Mouse (Mus musculus): ENCODE measurements around the gene Ifna16.

The Ifna16 gene

DNA sequence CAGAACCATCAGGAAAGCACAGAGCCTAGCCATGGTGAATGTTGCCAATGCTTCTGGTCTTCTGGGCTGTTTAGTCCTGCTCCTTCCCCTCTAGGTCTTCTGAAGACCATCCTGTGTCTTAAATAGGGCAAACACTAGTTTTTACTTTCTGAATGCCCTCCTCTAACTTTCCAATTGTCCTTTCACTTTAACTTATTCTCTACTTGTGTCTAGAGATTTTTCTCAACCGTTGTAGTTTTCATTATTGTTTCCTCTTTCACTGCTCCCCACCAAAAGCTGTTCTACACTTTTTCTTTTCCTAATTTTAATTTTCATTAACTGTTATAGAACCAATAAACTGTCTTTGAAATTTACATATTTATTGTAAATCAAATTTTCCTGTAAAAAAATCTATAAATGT, at the start of gene Ifna16:
Gene Ifna16, minus strand, starts transcription at position 101 of the 400 bp plus-strand sequence.
- DNase-seq: no peak

DNA sequence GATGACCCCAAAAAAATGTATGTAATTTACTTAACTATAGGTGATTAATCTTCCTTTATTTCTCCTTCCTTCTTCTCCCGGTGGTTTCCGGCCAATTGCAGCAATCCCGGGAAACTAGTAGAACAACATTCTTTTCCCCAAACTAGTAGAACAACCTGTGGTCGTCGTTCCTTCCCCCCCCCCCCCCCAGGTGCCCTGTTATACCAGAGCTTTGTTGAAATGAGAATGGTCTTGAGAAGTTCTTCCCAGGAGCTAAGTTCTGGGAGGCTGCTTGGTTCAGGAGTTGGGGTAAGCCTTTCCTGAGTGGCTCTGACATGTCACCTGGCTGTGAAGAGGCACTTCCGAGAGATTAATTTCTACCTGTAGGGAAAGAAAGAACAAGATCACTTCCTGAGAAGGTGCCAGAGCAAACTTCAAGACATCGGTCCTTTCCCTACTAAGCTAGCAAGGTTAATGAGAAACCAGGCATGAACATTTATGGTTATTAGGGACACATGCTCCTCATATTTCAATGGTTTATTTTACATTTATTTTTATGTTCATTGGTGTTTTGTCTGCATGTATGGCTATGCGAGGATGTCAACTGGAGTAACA, 46.9 kb upstream of the Ifna16 start:
- no peak for DNase-seq

DNA sequence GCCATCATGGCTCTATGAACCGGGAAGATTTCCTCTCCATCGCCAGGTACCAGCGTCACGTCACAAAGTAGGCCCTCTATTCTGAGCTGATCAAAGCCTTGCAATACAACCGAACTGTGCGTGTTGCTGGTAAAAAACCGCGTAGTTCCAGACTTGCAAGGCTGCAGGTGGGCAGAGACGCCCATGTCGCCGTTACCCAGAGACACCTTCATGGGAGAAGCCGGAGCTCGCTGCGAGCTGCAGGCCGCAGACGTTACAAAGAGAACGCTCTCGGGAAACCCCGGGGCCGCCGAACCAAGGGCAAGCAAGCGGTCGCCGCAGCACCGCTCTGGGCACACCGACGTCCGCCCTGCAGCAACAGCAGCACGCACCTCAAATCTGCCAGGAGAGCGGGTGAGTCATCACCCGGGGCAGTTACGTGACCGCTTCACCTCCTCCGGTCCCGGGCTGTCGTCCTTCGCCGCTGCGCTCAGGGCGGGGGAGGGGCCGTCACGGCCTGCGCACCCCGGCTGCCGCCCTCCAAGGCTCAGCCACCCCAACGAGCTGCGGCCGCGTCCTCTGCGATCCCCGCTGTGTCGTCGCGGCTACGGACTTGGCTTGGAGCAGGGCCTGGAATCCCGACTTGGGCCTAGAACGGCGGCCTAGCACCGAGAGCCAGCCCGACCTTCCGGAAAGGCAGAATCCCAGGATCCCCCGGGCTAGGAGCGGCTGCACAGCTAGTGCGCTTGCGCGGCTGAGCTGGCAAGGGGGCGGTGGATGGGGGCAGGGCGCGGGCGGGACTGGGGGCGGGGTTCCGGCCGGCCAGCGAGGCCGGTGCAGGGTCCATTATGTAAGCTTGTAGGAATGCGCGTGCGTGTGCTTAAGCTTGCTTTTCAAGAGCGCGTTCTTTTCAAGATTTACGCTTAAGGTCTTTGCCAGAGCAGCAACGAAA, 45.3 kb upstream of the Ifna16 start, which contains the start of the genes Gm26566 and Klhl9:
Gene Gm26566, plus strand, starts transcription at position 15 of the 931 bp plus-strand sequence.
Gene Klhl9, minus strand, starts transcription at position 675 of the 931 bp plus-strand sequence.
- DNase-seq: peak; percentile 92

DNA sequence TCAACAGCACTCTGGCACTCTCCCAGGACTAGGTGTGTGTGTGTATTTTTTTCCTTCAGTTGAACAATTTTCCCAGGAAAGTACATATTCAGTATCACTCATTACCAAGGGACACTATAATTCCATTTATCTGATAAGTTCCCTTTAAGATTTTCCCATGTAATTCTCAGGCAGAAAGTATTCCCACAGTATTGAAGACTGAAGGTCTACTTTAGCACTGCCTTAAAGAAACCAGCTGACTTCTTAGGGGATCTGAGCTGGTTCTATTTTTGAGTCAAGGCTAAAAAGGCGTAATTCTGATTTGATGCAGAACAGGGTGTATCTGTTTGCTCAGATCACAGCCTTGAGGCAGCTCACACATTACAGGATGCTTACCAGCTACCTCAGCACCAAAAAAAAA, 42.0 kb upstream of the Ifna16 start:
- DNase-seq: no peak

DNA sequence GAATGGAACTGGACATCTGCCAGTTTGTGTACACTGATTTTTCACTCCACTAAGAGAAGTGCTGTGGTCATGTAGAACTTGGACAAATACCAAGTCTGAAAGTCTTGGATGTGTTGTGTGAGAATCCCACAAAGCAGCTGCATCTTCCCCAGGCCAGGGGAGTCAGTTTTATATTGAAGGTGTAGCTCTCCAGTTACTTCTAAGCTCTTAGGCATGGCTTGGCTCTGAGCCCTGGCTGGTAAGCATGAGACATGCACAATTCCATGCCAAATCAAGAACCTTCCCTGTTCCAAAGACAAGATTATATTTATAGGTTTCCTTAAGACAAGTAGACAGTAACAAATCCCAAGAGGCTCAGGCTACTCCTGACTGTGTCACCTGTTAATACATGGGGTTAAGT, 38.3 kb upstream of the Ifna16 start:
- peak; percentile 10 for DNase-seq

DNA sequence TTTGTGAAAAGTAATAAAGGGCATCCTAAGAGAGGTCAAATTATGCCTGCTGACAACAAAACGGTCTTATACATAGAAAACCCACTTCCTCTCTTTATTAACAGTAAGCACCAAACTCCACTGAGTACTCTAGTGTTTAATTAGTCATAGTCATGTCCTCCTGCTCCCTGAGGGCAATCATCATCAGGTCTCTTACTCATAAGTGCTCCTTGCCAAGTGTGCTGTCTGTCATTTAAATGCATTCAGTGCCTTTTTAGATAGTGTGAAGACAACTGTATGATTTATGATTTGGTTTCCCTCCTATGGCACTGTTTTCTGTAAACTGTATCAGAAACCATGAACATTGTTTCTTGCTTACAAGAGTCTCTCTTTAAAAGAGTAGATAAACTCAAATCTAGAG, 37.6 kb upstream of the Ifna16 start:
- no peak for DNase-seq

DNA sequence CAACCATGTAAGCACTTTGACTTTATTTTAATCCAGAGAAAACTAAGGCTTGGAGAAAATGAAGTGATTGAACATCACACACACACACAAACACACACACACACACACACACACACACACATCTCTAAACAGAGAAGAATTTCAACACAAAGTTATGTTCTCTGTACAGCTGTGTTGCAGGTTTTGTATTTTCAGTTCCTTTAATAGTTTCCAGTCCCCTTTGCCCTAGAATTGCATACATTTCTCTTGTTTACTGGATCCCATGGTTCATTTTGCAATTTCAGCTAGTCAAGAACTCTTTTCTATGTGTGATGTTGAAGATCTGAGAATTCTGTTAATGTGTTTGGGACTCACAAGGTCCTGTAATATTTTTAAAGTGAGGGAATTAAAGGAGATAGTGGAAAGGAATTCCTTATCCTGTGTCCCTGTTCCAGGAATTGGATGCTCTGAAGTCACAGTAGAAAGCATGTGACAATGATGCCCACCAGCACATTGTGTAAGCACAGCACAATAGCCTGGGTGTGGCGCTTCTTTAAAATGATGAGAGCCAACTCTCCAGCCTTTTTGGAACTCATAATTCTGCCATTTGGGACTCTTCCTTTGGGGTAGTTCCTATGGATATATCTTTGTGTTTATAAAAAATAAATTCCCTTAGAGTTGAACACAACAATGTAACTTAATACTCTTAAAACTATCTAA, 30.6 kb upstream of the Ifna16 start:
- DNase-seq: no peak

DNA sequence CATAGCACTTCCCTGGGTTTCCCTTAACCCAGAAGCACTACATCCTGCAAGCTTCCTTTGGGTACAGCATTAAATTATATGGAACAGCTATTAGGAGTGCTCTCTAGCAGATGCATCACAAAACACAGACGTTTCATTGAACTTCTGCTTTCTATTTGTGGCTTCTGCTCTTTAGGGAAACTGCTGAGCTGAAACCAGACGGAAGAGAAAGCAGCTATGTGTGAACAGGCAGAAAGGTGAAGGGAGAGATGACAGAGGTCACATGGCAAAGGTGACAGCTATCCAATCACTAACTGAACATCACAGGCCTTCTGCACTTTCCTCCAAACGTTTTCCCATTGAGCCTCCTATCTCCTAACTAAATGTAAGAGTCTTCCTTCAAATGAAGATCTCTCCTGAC, 29.2 kb upstream of the Ifna16 start:
- no peak for DNase-seq

DNA sequence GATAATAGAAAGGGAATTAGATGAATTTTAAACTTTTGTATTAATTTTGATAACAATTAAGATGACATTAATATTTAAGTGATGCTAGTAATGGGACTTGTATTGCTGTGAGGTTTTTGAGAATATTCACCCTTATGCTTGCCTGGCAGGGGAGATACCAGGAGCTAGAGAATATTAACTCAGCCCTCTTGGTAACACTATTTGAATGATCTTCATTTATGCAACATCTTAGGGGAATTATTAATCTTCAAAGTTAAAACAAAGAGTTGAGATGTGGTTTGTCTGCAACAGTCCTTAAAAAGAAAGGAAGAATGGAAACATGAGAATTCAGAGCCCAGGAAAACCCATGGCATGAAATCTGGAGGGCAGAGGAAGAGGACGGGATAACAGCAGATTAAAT, 22.6 kb upstream of the Ifna16 start:
- DNase-seq: no peak

DNA sequence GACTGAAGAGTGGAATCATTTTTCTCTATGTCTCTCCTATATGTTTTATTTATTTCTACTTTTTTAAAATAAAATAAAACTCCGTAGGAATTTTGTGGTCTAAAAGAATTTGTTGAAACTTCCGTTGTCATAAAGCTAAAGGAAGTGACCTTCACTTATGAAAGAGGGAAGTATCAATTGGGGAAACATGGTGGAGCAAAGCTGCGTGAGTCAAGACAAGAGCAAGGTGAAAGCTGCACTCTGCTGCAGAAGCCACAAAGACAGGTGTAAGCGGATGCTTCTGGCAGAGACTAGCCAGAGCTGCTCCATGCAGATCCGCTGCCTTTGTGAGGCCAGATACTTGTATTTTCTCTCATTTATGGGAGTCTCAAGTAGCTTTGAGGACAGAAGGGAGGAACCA, 22.1 kb upstream of the Ifna16 start:
- no peak for DNase-seq

DNA sequence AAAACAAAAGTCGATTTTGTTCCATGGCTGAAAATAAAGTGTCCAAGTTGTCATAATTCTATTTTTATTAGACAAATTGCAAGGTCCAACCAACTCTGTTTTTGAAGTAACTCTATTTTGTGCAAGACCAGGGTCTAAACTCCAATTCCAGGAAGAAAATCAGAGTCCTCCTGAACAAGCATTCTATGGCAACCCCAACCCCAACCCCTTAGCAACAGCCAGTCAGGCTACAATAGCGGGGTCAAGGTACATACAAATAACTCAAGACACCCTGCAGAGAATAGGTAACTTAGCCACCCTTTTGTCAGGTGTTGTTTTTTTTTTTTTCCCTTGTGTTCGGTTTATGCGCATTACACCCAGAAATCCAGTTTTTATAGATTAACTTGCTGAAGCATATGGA, 21.0 kb upstream of the Ifna16 start:
- no peak for DNase-seq

DNA sequence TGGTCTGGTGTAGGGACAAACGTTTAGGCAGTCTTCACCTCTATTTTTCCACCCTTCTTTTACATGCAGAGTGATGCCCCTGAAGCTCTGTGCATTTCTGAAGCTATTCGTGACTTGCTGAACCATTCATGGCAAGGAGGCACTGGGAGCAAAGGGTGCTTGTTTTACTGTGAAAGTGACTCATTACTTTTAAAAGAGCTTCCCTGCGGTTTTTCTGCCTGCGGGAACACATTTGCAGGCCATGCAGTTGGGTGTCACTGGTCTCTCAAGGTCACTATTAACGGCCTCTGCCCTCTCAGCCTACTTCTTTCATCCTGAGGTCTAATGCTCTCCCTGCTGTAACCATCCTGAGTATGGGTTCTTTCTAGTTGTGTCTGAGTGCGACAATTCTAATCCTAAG, 20.4 kb upstream of the Ifna16 start:
- no peak for DNase-seq

DNA sequence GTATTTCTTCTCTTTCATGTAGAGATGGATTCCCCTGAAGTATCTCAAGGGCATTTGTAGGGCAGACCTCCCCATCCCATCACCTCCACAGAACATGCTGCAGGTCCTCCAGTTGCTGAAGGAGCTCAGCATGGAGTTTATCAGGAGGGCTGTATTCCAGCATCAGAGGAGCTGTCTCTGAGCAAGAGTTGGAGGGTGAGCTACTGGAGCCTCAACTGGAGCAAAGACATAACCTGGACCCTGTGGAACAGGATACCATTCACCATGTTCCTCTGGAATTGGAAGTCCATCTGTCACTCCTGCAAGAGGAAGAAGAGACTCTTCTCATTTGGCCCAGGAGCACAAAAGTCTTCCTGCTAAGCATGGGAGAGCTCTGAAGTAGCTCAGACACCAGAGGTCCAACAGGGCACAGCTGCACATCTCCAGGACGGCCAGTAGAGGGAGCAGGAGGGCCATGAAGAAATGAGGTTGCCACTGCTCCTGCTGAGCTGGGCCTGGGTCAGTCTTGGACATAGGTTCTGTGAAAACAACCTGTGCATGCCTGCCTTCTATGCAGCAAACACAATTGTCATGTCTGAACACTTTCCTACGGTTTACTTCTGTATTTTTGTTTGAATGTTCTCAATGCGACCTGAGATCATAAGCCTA, 19.6 kb upstream of the Ifna16 start:
- peak; percentile 57 for DNase-seq

DNA sequence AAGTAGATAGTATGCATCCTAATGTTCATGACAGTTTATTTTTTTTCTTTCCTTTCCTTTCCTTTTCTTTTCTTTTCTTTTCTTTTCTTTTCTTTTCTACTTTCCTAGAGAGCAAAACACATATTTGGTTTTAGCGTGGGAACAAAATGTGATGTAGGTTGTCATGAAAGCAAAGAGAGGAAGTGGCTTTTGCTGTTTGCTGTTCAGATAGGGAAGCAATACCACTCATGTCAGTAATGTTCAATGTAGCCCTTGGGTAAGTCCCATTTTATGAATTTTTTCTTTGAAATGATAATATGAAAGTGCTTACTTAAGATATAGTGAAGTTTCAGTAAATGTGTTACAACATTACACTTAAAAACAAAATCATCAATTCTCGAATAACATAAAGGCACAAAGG, 16.7 kb upstream of the Ifna16 start:
- DNase-seq: no peak

DNA sequence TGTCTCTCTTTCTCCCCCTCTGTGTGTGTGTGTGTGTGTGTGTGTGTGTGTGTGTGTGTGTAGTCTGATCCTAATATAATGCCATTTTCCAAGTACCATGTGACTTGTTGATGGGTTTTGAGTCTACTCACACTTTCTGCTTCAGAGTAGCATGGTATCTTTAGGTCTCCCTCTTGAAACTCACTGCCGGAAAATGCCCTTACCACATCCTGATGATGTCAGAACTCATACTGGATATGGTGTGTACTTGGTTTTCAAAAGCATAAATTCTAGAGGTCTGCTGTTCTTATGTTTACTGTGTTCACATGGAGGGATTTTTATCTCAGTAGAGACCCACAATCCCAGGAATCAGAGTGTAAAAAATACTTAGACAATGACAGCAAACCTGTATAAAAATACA, 15.8 kb upstream of the Ifna16 start:
- DNase-seq: no peak

DNA sequence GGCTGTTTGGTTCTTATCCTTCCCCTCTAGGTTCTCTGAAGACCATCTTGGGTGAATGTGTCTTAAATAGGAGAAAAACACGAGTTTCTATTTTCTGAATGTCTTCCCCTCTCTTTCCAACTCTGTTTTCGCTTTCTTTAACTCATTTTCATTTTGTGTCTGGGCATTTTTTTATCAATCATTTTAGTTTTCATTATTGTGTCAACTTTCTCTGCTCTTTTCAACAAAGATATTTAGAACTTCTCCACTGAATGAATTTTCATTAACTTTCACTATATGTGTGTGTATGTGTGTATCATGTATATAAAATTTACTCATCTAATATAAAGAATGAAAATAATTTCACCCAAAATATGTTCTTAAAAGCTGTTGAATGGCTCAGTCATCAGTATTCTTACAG, 14.5 kb upstream of the Ifna16 start, which contains the start of gene Ifnab:
Gene Ifnab, minus strand, starts transcription at position 101 of the 400 bp plus-strand sequence.
- no peak for DNase-seq

DNA sequence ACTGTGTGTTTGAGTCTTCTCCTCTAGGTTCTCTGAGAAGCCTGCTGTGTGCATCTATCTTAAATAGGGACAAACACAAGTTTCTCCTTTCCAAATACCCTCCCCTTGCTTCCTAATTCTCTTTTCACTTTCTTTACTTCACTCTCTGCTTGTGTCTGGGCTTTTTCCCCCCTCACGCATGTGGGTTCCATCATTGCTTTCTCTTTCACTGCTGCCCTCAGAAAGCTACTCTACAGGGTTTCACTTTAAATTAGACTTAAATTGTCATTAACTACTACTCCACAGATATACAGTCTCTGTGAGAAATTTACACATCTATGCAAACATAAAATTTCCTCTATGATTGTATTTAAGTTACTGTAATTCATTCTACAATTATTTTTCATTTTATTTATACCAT, 7.1 kb upstream of the Ifna16 start, which contains the start of gene Ifna2:
Gene Ifna2, minus strand, starts transcription at position 101 of the 400 bp plus-strand sequence.
- no peak for DNase-seq

DNA sequence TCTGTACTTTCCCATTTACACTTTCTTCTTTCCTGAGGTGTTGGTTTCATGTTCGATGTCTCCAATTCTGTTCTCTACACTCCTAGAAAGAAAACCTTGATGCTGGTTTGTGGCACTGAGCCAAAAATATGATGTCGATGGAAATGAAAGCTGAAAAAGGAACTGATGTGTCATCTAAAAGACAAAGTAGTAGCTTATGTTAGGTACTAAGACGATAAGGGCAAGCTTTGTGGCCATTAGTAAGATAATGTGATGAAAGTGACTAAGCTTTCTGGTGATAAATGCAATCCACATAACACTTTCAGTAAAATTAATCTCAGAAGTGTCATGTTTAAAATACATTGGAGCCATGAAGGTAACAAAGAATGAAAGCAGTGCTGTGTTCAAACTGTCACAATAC, 4.6 kb upstream of the Ifna16 start:
- DNase-seq: no peak

DNA sequence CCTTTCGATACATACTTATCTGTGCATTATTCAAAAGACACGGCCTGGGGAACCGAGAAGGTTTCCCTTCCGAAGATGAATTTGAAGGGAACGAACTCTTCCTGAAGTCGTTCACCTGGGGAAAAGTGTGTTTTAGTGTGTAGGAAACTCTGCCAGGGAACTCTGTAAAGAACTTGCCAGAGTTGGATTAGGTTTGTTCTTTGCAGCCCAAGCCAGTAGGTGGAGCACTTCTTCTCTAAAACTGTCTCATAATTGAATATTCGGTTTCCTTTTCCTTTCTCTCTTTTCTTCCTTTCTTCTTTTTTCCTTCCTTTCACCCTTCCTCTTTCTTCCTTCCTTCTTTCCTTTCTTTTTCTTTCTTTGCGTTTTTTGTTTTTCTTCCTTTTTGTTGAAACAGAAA, 3.6 kb upstream of the Ifna16 start:
- peak; percentile 14 for DNase-seq

DNA sequence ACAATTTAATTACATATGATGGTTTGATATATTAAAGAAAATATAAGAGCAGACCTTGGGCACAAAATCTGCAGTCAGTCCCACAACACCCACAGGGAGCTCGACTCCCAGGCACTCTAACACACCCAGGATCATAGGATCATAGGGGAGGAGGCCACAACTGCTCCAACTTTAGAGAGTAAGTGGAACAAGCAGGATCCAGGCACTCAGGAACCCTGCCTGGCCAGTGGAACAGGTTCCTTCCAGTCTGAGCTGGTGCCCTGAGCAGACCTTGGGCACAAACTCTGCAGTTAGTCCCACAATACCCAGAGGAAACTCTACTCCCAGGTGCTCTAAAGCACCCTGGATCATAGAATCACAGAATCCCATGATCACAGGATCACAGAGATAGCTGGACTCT, 21.3 kb downstream of the Ifna16 start:
- DNase-seq: no peak

DNA sequence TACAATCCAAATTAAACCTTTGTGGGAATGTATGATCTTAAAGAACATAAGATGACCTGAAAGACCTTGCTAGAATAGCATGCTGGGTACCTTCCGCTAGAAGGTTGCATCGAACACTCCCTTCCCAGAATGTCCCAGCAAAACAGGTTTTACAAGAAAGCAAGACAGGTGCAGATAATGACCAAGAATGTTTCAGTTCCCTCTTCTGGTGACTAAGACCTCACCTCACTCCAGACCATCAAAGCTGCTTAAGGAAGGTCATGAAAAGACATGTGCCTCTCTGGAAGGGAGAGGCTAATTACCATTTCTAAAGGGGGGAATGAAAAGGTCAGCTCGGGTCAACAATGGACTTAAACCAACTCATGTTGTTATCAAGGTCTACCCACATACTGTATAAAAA, 23.1 kb downstream of the Ifna16 start:
- DNase-seq: no peak

DNA sequence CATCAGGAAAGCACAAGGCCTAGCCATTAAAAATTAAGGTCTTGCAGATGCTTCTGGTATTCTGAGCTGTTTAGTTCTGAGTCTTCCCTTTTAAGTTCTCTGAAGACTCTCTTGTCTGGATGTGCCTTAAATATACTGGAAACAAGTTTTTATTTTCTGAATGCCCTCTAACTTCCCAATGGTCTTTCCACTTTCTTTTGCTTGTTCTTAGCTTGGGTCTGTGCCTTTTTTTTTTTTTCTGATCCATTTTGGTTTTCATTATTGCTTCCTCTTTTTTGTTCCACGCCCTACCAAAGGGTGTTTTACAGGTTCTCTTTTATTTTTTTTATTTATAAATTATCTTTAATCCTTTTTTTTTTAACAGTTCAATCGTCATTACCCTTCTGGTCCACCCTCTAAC, 32.4 kb downstream of the Ifna16 start, which contains the start of gene Ifna13:
Gene Ifna13, minus strand, starts transcription at position 101 of the 400 bp plus-strand sequence.
- DNase-seq: no peak

DNA sequence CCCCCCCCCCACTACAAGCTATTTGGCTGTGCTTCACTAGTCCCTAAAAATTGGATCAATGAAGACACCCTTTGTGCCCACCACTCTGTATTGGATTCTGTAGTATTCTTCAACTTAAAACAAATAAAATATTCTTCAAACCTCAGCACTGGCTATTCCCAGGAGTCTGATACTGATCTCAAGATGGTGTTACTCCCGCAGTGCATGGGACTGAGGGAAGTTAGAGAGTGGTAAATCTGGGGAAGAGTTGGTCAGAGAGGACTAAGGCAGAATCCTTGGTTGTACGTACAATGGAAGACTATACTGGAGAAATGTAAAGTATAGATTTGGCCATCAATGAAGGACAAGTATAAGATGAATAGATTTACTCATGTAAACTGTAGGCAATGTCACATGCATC, 34.2 kb downstream of the Ifna16 start:
- no peak for DNase-seq
